Mouse (Mus musculus) forebrain, embryonic 10.5 days (tissue): ENCODE measurements around the gene Pnpla3. TPM values are rescaled to one million over a fixed set of nuclear protein-coding genes. Genes with fewer than 3 reads are reported as not detected.

ENCODE experiments used
- DNase-seq: peaks from one replicate; pipeline ENCODE4 v3.0.0-alpha.2; 2017; ENCODE audit warnings: low spot score; ENCODE audit errors: extremely low spot score
- H3K27ac ChIP-seq: fragments of 300-500 bp; sonication (generic); 2 replicates; pipeline ENCODE4 v1.5.1; 2016; ENCODE audit warnings: mild to moderate bottlenecking
- H3K27me3 ChIP-seq: fragments of 300-500 bp; sonication (generic); 2 replicates; pipeline ENCODE4 v1.6.1; 2016; ENCODE audit warnings: mild to moderate bottlenecking; ENCODE audit not compliant: poor library complexity, severe bottlenecking
- H3K36me3 ChIP-seq: fragments of 300-500 bp; sonication (generic); replicated peaks from 2 replicates; pipeline ENCODE4 v1.6.1; 2016; ENCODE audit warnings: mild to moderate bottlenecking, moderate library complexity
- H3K4me1 ChIP-seq: fragments of 300-500 bp; sonication (generic); 2 replicates; pipeline ENCODE4 v1.6.1; 2016
- H3K4me3 ChIP-seq: fragments of 300-500 bp; sonication (generic); 2 replicates; pipeline ENCODE4 v1.5.1; 2016; ENCODE audit warnings: mild to moderate bottlenecking, moderate library complexity
- H3K9me3 ChIP-seq: fragments of 300-500 bp; sonication (generic); 2 replicates; pipeline ENCODE4 v1.6.1; 2016; ENCODE audit warnings: mild to moderate bottlenecking, moderate library complexity
- WGBS: fragments of 180-500 bp; shearing (Covaris S2); methylation state at CpG from one replicate; pipeline ENCODE4 v1.1.7; 2016; 5-methylcytosine and 5-hydroxymethylcytosine counted together
- polyA plus RNA-seq: library from polyadenylated mRNA; unstranded; fragments of >200 nt; fragmentation: Nextera tagmentation; extraction: Ambion mirVana; gene quantifications from 2 replicates; pipeline ENCODE4 v1.2.1, GENCODE M21; 2016

The Pnpla3 gene
- polyA plus RNA-seq, 1 experiment from 2014 or later: 1.8 TPM

DNA sequence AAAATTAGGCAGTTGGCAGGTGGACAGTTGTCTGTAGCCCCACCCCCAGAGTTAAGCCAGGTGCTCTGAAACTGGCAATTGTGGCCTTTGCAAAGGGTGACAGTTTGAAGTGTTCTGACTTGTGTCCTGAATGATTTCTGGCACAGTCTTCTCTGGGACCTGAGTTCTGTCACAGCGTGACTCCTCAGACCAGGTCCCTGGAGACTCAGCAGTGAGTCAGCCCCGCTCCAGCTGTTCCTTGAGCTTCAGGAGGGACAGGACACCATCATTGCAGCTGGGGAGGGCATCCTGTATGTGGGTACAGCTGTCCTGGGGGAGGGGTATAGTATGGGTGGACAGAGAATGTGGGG lies 45.1 kb downstream of the Pnpla3 start:
- Histone ChIP-seq H3K27ac (no peak overlapping the region), H3K9me3 (no peaks in the 10 kb centered on the region), H3K4me3 (no peak overlapping the region), H3K27me3 (no peaks in the 10 kb centered on the region), H3K36me3 (peaks cover 69% of the 10 kb centered on the region), H3K4me1 (peaks cover 59% of the 10 kb centered on the region)
- WGBS: 81% methylated on average over 2 of the region's 2 CpGs
- no peak for DNase-seq

GRCm38 (mm10) chr15:84213162-84213739 lies 45.6 kb downstream of the Pnpla3 start:
- WGBS: 92% methylated on average over 6 of the region's 6 CpGs
- Histone ChIP-seq H3K9me3 (no peaks in the 10 kb centered on the region), H3K27me3 (no peaks in the 10 kb centered on the region), H3K36me3 (peaks cover 64% of the 10 kb centered on the region), H3K27ac (no peak overlapping the region), H3K4me3 (no peak overlapping the region), H3K4me1 (peaks cover 64% of the 10 kb centered on the region)
- no peak for DNase-seq

DNA sequence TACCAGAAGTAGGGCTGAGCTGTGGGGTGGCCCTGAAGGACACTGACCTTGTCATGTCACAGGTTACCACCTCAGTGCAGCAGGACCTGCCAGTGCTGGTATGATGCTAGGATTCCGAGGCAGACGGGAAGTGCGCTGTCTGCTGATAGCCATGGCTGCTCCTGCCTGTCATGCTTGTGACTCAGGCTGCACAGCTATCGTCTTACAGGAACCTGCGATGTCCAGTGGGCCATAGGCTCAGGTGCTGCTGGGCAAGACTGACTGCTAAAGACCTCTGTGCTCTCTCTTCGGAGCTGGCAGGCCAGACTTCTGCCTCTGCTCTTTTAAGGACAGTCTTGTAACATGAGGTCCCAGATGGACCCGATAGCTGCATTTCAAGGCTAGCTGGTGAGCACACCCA lies 46.8 kb downstream of the Pnpla3 start:
- Histone ChIP-seq H3K27ac (no peak overlapping the region), H3K27me3 (no peaks in the 10 kb centered on the region), H3K4me1 (peaks cover 76% of the 10 kb centered on the region), H3K4me3 (no peak overlapping the region), H3K36me3 (peaks cover 53% of the 10 kb centered on the region), H3K9me3 (no peaks in the 10 kb centered on the region)
- WGBS: 91% methylated on average over 7 of the region's 7 CpGs
- no peak for DNase-seq

DNA sequence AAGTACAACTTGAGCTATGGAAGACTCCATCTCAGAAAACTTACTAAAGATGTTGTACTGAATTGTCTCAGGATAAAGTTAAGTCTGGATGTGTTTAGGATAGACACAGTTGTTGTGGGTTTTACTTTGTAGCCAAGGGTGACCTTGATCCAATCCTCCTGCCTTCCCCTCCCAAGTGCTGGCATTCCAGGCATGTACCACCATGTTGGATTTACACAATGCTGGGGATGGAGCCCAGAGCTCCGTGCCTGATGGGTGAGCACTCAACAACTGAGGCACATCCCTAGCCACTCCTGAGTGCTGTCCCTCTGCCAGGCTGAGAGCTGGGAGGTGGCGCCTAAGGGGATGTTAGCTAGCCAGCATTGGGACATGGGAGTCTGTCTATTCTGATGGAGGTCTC lies 47.6 kb downstream of the Pnpla3 start:
- DNase-seq: no peak
- Histone ChIP-seq H3K4me3 (no peak overlapping the region), H3K4me1 (peaks cover 80% of the 10 kb centered on the region), H3K27ac (0 out of 2 replicates have a peak overlapping the region, but pooled peaks have one; percentile 45), H3K36me3 (peaks cover 45% of the 10 kb centered on the region), H3K9me3 (no peaks in the 10 kb centered on the region), H3K27me3 (no peaks in the 10 kb centered on the region)
- 90% methylated on average over 2 of the region's 2 CpGs for WGBS

DNA sequence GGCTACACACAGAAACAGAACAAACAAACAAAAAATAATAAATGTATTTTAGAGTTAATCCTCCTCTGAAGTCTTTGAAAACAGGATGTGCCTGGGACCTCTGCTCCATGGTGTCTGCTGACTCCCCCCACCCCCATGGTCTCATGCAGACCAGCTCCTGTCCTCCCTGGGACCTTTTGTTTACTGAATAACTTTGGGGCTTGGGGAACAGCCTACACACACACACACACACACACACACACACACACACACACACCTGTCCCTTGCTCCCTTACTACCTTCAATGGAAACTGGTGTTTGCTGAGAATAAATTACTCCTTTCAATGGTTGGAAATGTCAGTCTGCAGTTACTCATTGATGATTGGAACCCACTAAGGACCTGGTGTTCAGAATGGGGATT lies 48.4 kb downstream of the Pnpla3 start:
- Histone ChIP-seq H3K27ac (peak overlapping the region; percentile 72), H3K4me3 (no peak overlapping the region), H3K27me3 (no peaks in the 10 kb centered on the region), H3K36me3 (peaks cover 37% of the 10 kb centered on the region), H3K9me3 (no peaks in the 10 kb centered on the region), H3K4me1 (peaks cover 80% of the 10 kb centered on the region)
- DNase-seq: no peak

DNA sequence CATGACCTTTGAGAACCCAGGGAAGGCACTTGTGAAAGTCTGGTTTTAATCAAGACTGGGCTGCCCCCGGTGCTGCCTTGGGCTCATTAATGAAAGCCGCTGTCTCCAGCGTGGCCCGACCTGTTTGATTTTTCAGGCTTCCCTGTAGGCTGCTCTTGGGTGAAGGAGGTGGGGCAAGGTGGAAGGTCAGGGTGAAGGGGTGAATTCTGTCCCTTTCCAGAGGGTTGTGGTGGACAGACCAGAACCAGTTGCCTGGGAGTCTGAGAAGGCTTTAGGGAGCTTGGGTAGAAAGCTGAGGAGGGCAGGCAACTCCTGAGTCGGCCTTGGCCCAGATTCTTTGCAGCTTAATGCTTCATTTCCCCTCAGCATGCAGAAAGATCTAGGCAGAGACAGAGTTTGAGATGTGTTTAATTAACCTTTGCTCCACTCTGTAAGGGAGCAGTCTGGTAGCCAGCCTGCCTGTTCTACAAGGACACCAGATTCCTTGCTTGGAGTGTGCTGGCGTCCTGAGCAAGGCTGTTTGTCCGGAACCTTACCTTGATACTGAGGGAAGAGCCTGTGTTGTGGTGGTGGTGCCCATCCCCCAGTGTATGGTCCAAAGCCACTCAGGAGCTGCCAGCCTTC lies 48.9 kb downstream of the Pnpla3 start:
- peaks cover 80% of the 10 kb centered on the region for H3K4me1 ChIP-seq
- peaks cover 32% of the 10 kb centered on the region for H3K36me3 ChIP-seq
- peak; percentile 42 for DNase-seq
- peak overlapping the region; percentile 72 for H3K27ac ChIP-seq
- 36% methylated on average over 7 of the region's 7 CpGs for WGBS
- H3K9me3 ChIP-seq: no peaks in the 10 kb centered on the region
- no peak overlapping the region for H3K4me3 ChIP-seq
- H3K27me3 ChIP-seq: no peaks in the 10 kb centered on the region

GRCm38 (mm10) chr15:84217969-84218782 lies 50.5 kb downstream of the Pnpla3 start:
- no peaks in the 10 kb centered on the region for H3K27me3 ChIP-seq
- H3K4me1 ChIP-seq: peaks cover 67% of the 10 kb centered on the region
- H3K27ac ChIP-seq: peak overlapping the region; percentile 74
- peaks cover 22% of the 10 kb centered on the region for H3K36me3 ChIP-seq
- H3K4me3 ChIP-seq: no peak overlapping the region
- DNase-seq: no peak
- 58% methylated on average over 23 of the region's 23 CpGs for WGBS
- H3K9me3 ChIP-seq: no peaks in the 10 kb centered on the region

GRCm38 (mm10) chr15:84218783-84219271 lies 51.2 kb downstream of the Pnpla3 start:
- WGBS: 59% methylated on average over 9 of the region's 9 CpGs
- Histone ChIP-seq H3K27me3 (peaks cover 2% of the 10 kb centered on the region; the same call in 1 of the 2 replicates), H3K9me3 (no peaks in the 10 kb centered on the region), H3K27ac (peak overlapping the region; percentile 74), H3K4me1 (peaks cover 66% of the 10 kb centered on the region), H3K36me3 (peaks cover 15% of the 10 kb centered on the region), H3K4me3 (no peak overlapping the region)
- DNase-seq: no peak

DNA sequence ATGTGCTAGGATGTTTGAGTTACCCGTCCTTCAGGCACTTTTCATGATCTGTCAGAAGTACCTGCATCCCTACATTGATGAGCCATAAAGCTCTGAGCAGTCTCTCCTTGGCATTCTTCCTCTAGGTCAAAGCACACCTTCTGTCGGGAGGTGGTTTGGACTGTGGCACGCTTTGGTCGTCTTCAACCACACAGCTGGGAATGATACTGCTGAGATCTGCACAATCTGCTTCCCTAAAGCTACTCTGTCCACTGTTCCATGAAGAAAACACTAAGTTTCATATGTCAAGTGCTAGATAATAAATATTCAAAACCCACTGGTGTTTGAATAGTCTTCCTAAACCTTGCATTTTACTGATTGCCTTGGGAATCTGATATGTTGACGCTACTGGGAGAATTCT lies 53.9 kb downstream of the Pnpla3 start:
- peaks cover 12% of the 10 kb centered on the region; the same call in 1 of the 2 replicates for H3K27me3 ChIP-seq
- no peaks in the 10 kb centered on the region for H3K36me3 ChIP-seq
- H3K27ac ChIP-seq: no peak overlapping the region
- H3K9me3 ChIP-seq: no peaks in the 10 kb centered on the region
- WGBS: 89% methylated on average over 5 of the region's 5 CpGs
- DNase-seq: no peak
- H3K4me3 ChIP-seq: no peak overlapping the region
- peaks cover 40% of the 10 kb centered on the region for H3K4me1 ChIP-seq

DNA sequence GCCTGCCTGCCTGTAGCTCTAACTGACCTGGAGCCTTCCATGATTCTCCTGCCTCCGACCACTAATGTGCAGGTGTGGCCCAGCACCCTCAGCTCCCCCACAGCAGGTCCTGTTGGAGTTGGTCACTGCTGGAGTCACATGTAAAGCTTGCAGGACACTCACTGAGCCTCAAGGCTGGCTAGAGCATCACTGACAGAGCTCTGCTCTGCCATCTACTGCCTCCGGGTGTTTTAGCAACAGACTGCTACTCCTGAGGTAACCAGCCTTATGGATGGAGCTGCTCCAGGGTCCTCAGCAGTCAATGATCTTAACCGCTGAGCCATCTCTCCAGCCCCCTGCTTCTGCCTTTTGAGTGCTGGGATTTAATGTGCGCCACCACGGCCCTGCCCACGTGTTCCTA lies 55.8 kb downstream of the Pnpla3 start:
- no peak for DNase-seq
- Histone ChIP-seq H3K27me3 (peaks cover 17% of the 10 kb centered on the region), H3K9me3 (no peaks in the 10 kb centered on the region), H3K4me1 (peaks cover 21% of the 10 kb centered on the region), H3K27ac (peak overlapping the region; percentile 17; the same call in 1 of the 2 replicates), H3K36me3 (no peaks in the 10 kb centered on the region), H3K4me3 (no peak overlapping the region)
- WGBS: 40% methylated on average over 6 of the region's 6 CpGs

- WGBS: 57% methylated on average over 10 of the region's 10 CpGs
- Histone ChIP-seq H3K4me3 (no peak overlapping the region), H3K36me3 (no peaks in the 10 kb centered on the region), H3K9me3 (no peaks in the 10 kb centered on the region; the same call in 1 of the 2 replicates), H3K27ac (no peak overlapping the region), H3K27me3 (peaks cover 27% of the 10 kb centered on the region), H3K4me1 (peaks cover 8% of the 10 kb centered on the region; the same call in 1 of the 2 replicates)
- DNase-seq: no peak
Measured at GRCm38 (mm10) chr15:84224779-84225178, 57.1 kb downstream of the Pnpla3 start.

DNA sequence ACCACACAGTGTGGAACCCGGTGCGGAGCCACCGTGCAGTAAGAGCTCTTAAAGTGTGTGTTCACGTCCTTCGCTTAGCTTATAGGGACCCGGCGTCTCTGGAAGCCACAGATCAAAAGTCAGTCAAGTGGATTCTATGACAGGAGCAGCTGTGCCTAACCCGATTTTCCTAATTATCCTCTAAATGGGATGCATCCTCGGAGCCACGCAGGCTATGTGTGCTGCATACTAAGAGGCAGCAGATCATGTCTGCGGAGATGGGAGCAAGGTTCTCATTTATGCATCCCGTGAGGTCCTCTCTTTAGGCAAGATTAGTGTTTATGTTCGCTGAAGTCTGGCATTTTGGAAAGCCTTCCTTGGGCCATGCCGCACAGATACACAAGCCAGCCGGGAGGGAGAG lies 59.3 kb downstream of the Pnpla3 start:
- H3K9me3 ChIP-seq: no peaks in the 10 kb centered on the region; the same call in 1 of the 2 replicates
- H3K27ac ChIP-seq: no peak overlapping the region
- WGBS: 89% methylated on average over 15 of the region's 15 CpGs
- H3K4me3 ChIP-seq: no peak overlapping the region
- H3K4me1 ChIP-seq: peaks cover 25% of the 10 kb centered on the region
- no peak for DNase-seq
- no peaks in the 10 kb centered on the region for H3K36me3 ChIP-seq
- H3K27me3 ChIP-seq: peaks cover 48% of the 10 kb centered on the region

- peak overlapping the region; percentile 65 for H3K4me3 ChIP-seq
- H3K27me3 ChIP-seq: peaks cover 56% of the 10 kb centered on the region
- H3K9me3 ChIP-seq: no peaks in the 10 kb centered on the region; the same call in 1 of the 2 replicates
- WGBS: 8% methylated on average over 5 of the region's 5 CpGs
- H3K36me3 ChIP-seq: no peaks in the 10 kb centered on the region
- H3K27ac ChIP-seq: peak overlapping the region; percentile 82; the same call in 1 of the 2 replicates
- DNase-seq: no peak
- peaks cover 35% of the 10 kb centered on the region for H3K4me1 ChIP-seq
Measured at GRCm38 (mm10) chr15:84230661-84231060, 63.0 kb downstream of the Pnpla3 start.
